Mouse (Mus musculus) midbrain, embryonic 13.5 days (tissue): ENCODE measurements around the gene A930033H14Rik. TPM values are rescaled to one million over a fixed set of nuclear protein-coding genes. Genes with fewer than 3 reads are reported as not detected.

Experiments used
- ATAC-seq: fragments of 200-750 bp; cut with Nextera tagmentation; 2 replicates; pipeline ENCODE4 v1.8.0; 2017; ENCODE audit warnings: mild to moderate bottlenecking, moderate TSS enrichment, moderate library complexity
- H3K27ac ChIP-seq: fragments of 300-500 bp; sonication (generic); 2 replicates; pipeline ENCODE4 v1.5.1; 2015; ENCODE audit warnings: inconsistent platforms, mild to moderate bottlenecking, moderate library complexity
- H3K27me3 ChIP-seq: fragments of 300-500 bp; sonication (generic); 2 replicates; pipeline ENCODE4 v1.6.1; 2015; ENCODE audit warnings: mild to moderate bottlenecking, inconsistent platforms
- H3K36me3 ChIP-seq: fragments of 300-500 bp; sonication (generic); 2 replicates; pipeline ENCODE4 v1.6.1; 2015; ENCODE audit warnings: mild to moderate bottlenecking, inconsistent platforms
- H3K4me1 ChIP-seq: fragments of 300-500 bp; sonication (generic); replicated peaks from 2 replicates; pipeline ENCODE4 v1.6.1; 2015; ENCODE audit warnings: inconsistent platforms
- H3K4me2 ChIP-seq: fragments of 300-500 bp; sonication (generic); replicated peaks from 2 replicates; pipeline ENCODE4 v1.6.1; 2015; ENCODE audit warnings: moderate library complexity, mild to moderate bottlenecking, inconsistent platforms
- H3K4me3 ChIP-seq: fragments of 300-500 bp; sonication (generic); replicated peaks from 2 replicates; pipeline ENCODE4 v1.5.1; 2015; ENCODE audit warnings: mild to moderate bottlenecking, inconsistent platforms
- H3K9ac ChIP-seq: fragments of 300-500 bp; sonication (generic); replicated peaks from 2 replicates; pipeline ENCODE4 v1.6.1; 2015; ENCODE audit warnings: mild to moderate bottlenecking, inconsistent platforms
- H3K9me3 ChIP-seq: fragments of 300-500 bp; sonication (generic); 2 replicates; pipeline ENCODE4 v1.6.1; 2016; ENCODE audit warnings: mild to moderate bottlenecking, inconsistent platforms
- WGBS: fragments of 180-500 bp; shearing (Covaris S2); methylation state at CpG from one replicate; pipeline ENCODE4 v1.1.7; 2015; 5-methylcytosine and 5-hydroxymethylcytosine counted together
- polyA plus RNA-seq: library from polyadenylated mRNA; unstranded; fragments of >200 nt; fragmentation: Nextera tagmentation; extraction: Ambion mirVana; gene quantifications from 2 replicates; pipeline ENCODE4 v1.2.1, GENCODE M21; 2015

A930033H14Rik gene
- polyA plus RNA-seq, 1 experiment from 2014 or later, result 1.3 TPM

GRCm38 (mm10) chr10:69224276-69224675 is 11.4 kb upstream of the A930033H14Rik start:
- H3K4me1 ChIP-seq, result no peaks in the 10 kb centered on the region
- H3K4me3 ChIP-seq, result no peak overlapping the region
- no peak overlapping the region for H3K27ac ChIP-seq
- ATAC-seq, result no peak
- H3K27me3 ChIP-seq, result no peaks in the 10 kb centered on the region
- no peak overlapping the region for H3K9ac ChIP-seq
- H3K9me3 ChIP-seq, result no peaks in the 10 kb centered on the region
- no peak overlapping the region for H3K4me2 ChIP-seq
- H3K36me3 ChIP-seq, result peaks cover 5% of the 10 kb centered on the region; the same call in 1 of the 2 replicates
- WGBS, result 70% methylated on average over 7 of the region's 7 CpGs

GRCm38 (mm10) chr10:69223232-69223631 is 10.3 kb upstream of the A930033H14Rik start:
- Histone ChIP-seq H3K4me1 (no peaks in the 10 kb centered on the region), H3K27me3 (no peaks in the 10 kb centered on the region), H3K4me2 (no peak overlapping the region), H3K27ac (no peak overlapping the region), H3K36me3 (peaks cover 9% of the 10 kb centered on the region), H3K9ac (no peak overlapping the region), H3K4me3 (no peak overlapping the region), H3K9me3 (no peaks in the 10 kb centered on the region)
- no peak for ATAC-seq
- WGBS, result 96% methylated on average over 4 of the region's 4 CpGs

GRCm38 (mm10) chr10:69221955-69222354 is 9.1 kb upstream of the A930033H14Rik start:
- Histone ChIP-seq H3K4me3 (no peak overlapping the region), H3K4me1 (no peaks in the 10 kb centered on the region), H3K4me2 (no peak overlapping the region), H3K36me3 (peaks cover 17% of the 10 kb centered on the region), H3K27ac (no peak overlapping the region), H3K27me3 (no peaks in the 10 kb centered on the region), H3K9me3 (no peaks in the 10 kb centered on the region), H3K9ac (no peak overlapping the region)
- ATAC-seq, result no peak
- WGBS, result 90% methylated on average over 3 of the region's 3 CpGs

GRCm38 (mm10) chr10:69221148-69221547 is 8.2 kb upstream of the A930033H14Rik start:
- no peaks in the 10 kb centered on the region for H3K4me1 ChIP-seq
- H3K9ac ChIP-seq, result no peak overlapping the region
- H3K36me3 ChIP-seq, result peaks cover 23% of the 10 kb centered on the region
- H3K27ac ChIP-seq, result no peak overlapping the region
- no peak overlapping the region for H3K4me3 ChIP-seq
- 92% methylated on average over 9 of the region's 9 CpGs for WGBS
- no peak overlapping the region for H3K4me2 ChIP-seq
- no peaks in the 10 kb centered on the region for H3K27me3 ChIP-seq
- H3K9me3 ChIP-seq, result no peaks in the 10 kb centered on the region
- no peak for ATAC-seq

GRCm38 (mm10) chr10:69220296-69220695 is 7.4 kb upstream of the A930033H14Rik start:
- no peak overlapping the region for H3K9ac ChIP-seq
- no peaks in the 10 kb centered on the region for H3K4me1 ChIP-seq
- no peak overlapping the region for H3K27ac ChIP-seq
- no peaks in the 10 kb centered on the region for H3K9me3 ChIP-seq
- no peak overlapping the region for H3K4me2 ChIP-seq
- H3K27me3 ChIP-seq, result no peaks in the 10 kb centered on the region
- no peak overlapping the region for H3K4me3 ChIP-seq
- ATAC-seq, result no peak
- 90% methylated on average over 6 of the region's 6 CpGs for WGBS
- H3K36me3 ChIP-seq, result peaks cover 23% of the 10 kb centered on the region

- H3K27ac ChIP-seq, result no peak overlapping the region
- ATAC-seq, result no peak
- WGBS, result 96% methylated on average over 2 of the region's 2 CpGs
- H3K27me3 ChIP-seq, result no peaks in the 10 kb centered on the region
- H3K9me3 ChIP-seq, result no peaks in the 10 kb centered on the region
- no peak overlapping the region for H3K4me3 ChIP-seq
- peaks cover 23% of the 10 kb centered on the region for H3K36me3 ChIP-seq
- H3K9ac ChIP-seq, result no peak overlapping the region
- peaks cover 3% of the 10 kb centered on the region for H3K4me1 ChIP-seq
- H3K4me2 ChIP-seq, result no peak overlapping the region
Measured at GRCm38 (mm10) chr10:69219289-69219626, 6.4 kb upstream of the A930033H14Rik start.

- Histone ChIP-seq H3K9ac (no peak overlapping the region), H3K27me3 (no peaks in the 10 kb centered on the region), H3K4me3 (no peak overlapping the region), H3K27ac (no peak overlapping the region), H3K4me1 (peaks cover 9% of the 10 kb centered on the region), H3K36me3 (peaks cover 18% of the 10 kb centered on the region), H3K9me3 (no peaks in the 10 kb centered on the region), H3K4me2 (no peak overlapping the region)
- 95% methylated on average over 14 of the region's 14 CpGs for WGBS
- no peak for ATAC-seq
Measured at GRCm38 (mm10) chr10:69218458-69219288, 5.8 kb upstream of the A930033H14Rik start.

- ATAC-seq, result no peak
- Histone ChIP-seq H3K4me1 (peaks cover 12% of the 10 kb centered on the region), H3K27me3 (no peaks in the 10 kb centered on the region), H3K9me3 (no peaks in the 10 kb centered on the region), H3K4me2 (no peak overlapping the region), H3K27ac (no peak overlapping the region), H3K9ac (no peak overlapping the region), H3K36me3 (peaks cover 18% of the 10 kb centered on the region), H3K4me3 (no peak overlapping the region)
- 95% methylated on average over 4 of the region's 4 CpGs for WGBS
Measured at GRCm38 (mm10) chr10:69217127-69217690, 4.3 kb upstream of the A930033H14Rik start.

- 37% methylated on average over 5 of the region's 5 CpGs for WGBS
- Histone ChIP-seq H3K36me3 (peaks cover 18% of the 10 kb centered on the region), H3K27me3 (no peaks in the 10 kb centered on the region), H3K27ac (peak overlapping the region; percentile 97; the same call in 1 of the 2 replicates), H3K4me1 (peaks cover 20% of the 10 kb centered on the region), H3K9ac (peak overlapping the region; percentile 91), H3K9me3 (no peaks in the 10 kb centered on the region), H3K4me3 (peak overlapping the region; percentile 55), H3K4me2 (peak overlapping the region; percentile 85)
- no peak for ATAC-seq
Measured at GRCm38 (mm10) chr10:69213986-69214385, 1.1 kb upstream of the A930033H14Rik start.

- WGBS, result under 1% methylated on average over 21 of the region's 21 CpGs
- Histone ChIP-seq H3K27ac (peak overlapping the region; percentile 97), H3K27me3 (no peaks in the 10 kb centered on the region), H3K4me1 (peaks cover 20% of the 10 kb centered on the region), H3K36me3 (peaks cover 16% of the 10 kb centered on the region), H3K9me3 (no peaks in the 10 kb centered on the region), H3K9ac (peak overlapping the region; percentile 91), H3K4me2 (peak overlapping the region; percentile 85), H3K4me3 (peak overlapping the region; percentile 55)
- peak; percentile 68 for ATAC-seq
Measured at GRCm38 (mm10) chr10:69213451-69213877, 566 bp upstream of the A930033H14Rik start.

- Histone ChIP-seq H3K9ac (peak overlapping the region; percentile 91), H3K4me2 (peak overlapping the region; percentile 85), H3K9me3 (no peaks in the 10 kb centered on the region), H3K27me3 (no peaks in the 10 kb centered on the region), H3K4me1 (peaks cover 20% of the 10 kb centered on the region), H3K36me3 (peaks cover 6% of the 10 kb centered on the region; the same call in 1 of the 2 replicates), H3K4me3 (peak overlapping the region; percentile 55), H3K27ac (peak overlapping the region; percentile 97)
- 3% methylated on average over 14 of the region's 14 CpGs for WGBS
- no peak for ATAC-seq
Measured at GRCm38 (mm10) chr10:69211976-69212375, 922 bp downstream of the A930033H14Rik start.

GRCm38 (mm10) chr10:69211560-69211959 is 1.3 kb downstream of the A930033H14Rik start:
- H3K9ac ChIP-seq, result no peak overlapping the region
- H3K36me3 ChIP-seq, result peaks cover 4% of the 10 kb centered on the region; the same call in 1 of the 2 replicates
- H3K4me1 ChIP-seq, result peaks cover 20% of the 10 kb centered on the region
- WGBS, result 66% methylated on average over 8 of the region's 8 CpGs
- peak overlapping the region; percentile 97; the same call in 1 of the 2 replicates for H3K27ac ChIP-seq
- H3K4me3 ChIP-seq, result peak overlapping the region; percentile 55
- ATAC-seq, result no peak
- H3K4me2 ChIP-seq, result peak overlapping the region; percentile 85
- no peaks in the 10 kb centered on the region for H3K27me3 ChIP-seq
- no peaks in the 10 kb centered on the region for H3K9me3 ChIP-seq
